Mouse (Mus musculus): Measurements from ENCODE around the gene Pxylp1. TPM values are rescaled to one million over a fixed set of nuclear protein-coding genes. Genes with fewer than 3 reads are reported as not detected.

The Pxylp1 gene
- polyA plus RNA-seq, 1 experiment: 11.9 TPM

DNA sequence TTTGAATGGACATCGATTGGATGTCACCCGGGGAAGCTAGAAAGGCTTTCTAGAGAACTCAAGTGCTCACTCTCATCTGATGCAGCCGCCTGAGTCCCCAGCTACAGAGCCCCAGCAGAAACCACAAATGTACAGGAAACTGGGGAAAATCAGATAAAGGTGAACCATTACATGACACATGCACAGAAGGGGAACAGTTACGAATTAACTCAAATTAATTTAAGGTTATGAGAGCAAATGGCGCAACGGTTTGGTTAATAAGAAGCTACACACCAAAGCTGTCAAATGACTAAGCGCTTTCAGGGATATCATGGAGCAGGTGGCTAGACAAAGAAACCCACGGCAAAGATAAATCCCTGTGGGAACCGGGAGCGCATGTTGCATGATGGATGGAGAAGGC, 104.7 kb downstream of the Pxylp1 start:
- 22% methylated on average over 10 of the region's 10 CpGs for WGBS
- Histone ChIP-seq H3K36me3 (ENCODE audit: control insufficient read depth, insufficient read depth, low read length) (no peaks in the 10 kb centered on the region), H3K4me3 (ENCODE audit: low read depth, low read length) (no peak overlapping the region; the same call in 1 of the 2 replicates), H3K27ac (ENCODE audit: insufficient read depth, low read depth, low read length) (peak overlapping the region; percentile 39), H3K4me1 (ENCODE audit: control insufficient read depth, insufficient read depth, insufficient read length, low read length) (peaks cover 25% of the 10 kb centered on the region), H3K27me3 (ENCODE audit: control insufficient read depth, insufficient read depth, low read length) (no peaks in the 10 kb centered on the region)
- no peak for TF ChIP-seq POLR2A (IDR thresholded peaks at IDR 0.05; ENCODE audit: low read depth, low read length)
- TF ChIP-seq CTCF (IDR thresholded peaks at IDR 0.05; ENCODE audit: extremely low read depth, insufficient read length, insufficient replicate concordance, low read depth, low read length): no peak

DNA sequence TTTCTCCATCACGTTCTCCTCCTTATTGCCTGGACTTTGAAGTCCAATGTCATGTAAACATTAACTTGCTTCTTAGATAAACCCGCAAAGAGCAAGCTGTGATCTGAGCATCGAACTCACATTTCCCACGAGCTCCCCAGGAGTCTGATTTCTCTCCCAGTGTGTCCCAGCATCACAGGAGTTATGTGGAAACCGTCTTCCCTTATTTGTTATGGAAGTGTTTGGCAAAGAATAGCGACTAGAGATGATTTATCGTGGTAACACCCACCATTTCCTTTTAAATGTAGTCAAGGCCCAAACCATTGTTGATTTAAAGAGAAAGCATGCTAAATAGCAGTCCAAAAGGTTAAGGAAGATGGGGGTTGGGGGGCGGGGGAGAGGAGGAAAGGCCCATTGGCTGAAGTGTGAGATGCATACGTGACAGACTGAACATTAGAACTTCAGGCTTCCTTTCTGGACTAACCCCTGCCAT, 106.6 kb downstream of the Pxylp1 start:
- 9% methylated on average over 9 of the region's 9 CpGs for WGBS
- H3K4me3 ChIP-seq (ENCODE audit: low read depth, low read length): no peak overlapping the region
- peak overlapping the region; percentile 40 for H3K27ac ChIP-seq (ENCODE audit: insufficient read depth, low read depth, low read length)
- no peaks in the 10 kb centered on the region for H3K27me3 ChIP-seq (ENCODE audit: control insufficient read depth, insufficient read depth, low read length)
- no peaks in the 10 kb centered on the region for H3K36me3 ChIP-seq (ENCODE audit: control insufficient read depth, insufficient read depth, low read length)
- peaks cover 30% of the 10 kb centered on the region for H3K4me1 ChIP-seq (ENCODE audit: control insufficient read depth, insufficient read depth, insufficient read length, low read length)
- no peak for TF ChIP-seq POLR2A (IDR thresholded peaks at IDR 0.05; ENCODE audit: low read depth, low read length)
- no peak for TF ChIP-seq CTCF (IDR thresholded peaks at IDR 0.05; ENCODE audit: extremely low read depth, insufficient read length, insufficient replicate concordance, low read depth, low read length)

DNA sequence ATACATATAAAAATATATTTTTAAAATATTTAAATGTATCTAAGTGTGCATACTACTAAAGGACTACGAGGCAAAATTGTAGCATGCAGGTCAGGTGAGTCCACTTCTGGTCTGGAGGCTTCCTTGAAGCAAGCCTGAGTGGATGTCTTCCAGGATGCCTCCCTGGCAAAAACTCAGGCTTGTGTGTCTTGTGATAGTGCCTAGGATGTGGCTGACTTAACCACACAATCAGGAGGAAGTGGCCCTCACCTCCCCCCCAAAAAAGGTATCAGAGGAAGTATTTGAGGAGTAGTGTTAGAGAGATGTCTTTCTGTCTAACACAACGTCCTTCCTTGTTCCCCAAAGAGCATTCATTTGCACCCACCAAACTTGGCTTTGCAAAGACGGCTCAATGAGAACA, 107.3 kb downstream of the Pxylp1 start:
- no peaks in the 10 kb centered on the region for H3K27me3 ChIP-seq (ENCODE audit: control insufficient read depth, insufficient read depth, low read length)
- H3K4me3 ChIP-seq (ENCODE audit: low read depth, low read length): no peak overlapping the region
- peaks cover 30% of the 10 kb centered on the region for H3K4me1 ChIP-seq (ENCODE audit: control insufficient read depth, insufficient read depth, insufficient read length, low read length)
- peak overlapping the region; percentile 42; the same call in 1 of the 2 replicates for H3K27ac ChIP-seq (ENCODE audit: insufficient read depth, low read depth, low read length)
- H3K36me3 ChIP-seq (ENCODE audit: control insufficient read depth, insufficient read depth, low read length): no peaks in the 10 kb centered on the region
- TF ChIP-seq POLR2A (IDR thresholded peaks at IDR 0.05; ENCODE audit: low read depth, low read length): no peak
- WGBS: 16% methylated on average over 3 of the region's 3 CpGs

DNA sequence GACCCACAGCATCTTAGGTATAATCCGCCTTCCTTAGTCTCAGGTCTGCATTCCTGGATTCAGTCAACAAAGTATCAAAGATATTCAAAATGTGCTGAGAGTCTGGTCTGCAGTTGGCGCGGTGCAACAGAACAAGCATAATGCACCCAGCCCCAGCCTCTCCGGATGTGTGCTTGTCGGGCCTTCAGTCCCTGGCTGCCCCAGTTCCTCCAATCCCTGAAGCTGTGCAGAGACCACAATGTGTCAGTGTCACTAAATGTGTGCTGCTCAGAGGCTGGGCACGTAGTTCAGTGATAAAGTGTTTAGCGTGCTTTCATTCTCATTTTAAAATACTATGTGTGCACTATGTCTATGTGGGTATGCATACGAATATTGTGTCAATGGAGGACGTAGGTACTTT, 108.8 kb downstream of the Pxylp1 start:
- 63% methylated on average over 9 of the region's 9 CpGs for WGBS
- Histone ChIP-seq H3K36me3 (ENCODE audit: control insufficient read depth, insufficient read depth, low read length) (no peaks in the 10 kb centered on the region), H3K27ac (ENCODE audit: insufficient read depth, low read depth, low read length) (no peak overlapping the region), H3K27me3 (ENCODE audit: control insufficient read depth, insufficient read depth, low read length) (no peaks in the 10 kb centered on the region), H3K4me3 (ENCODE audit: low read depth, low read length) (no peak overlapping the region), H3K4me1 (ENCODE audit: control insufficient read depth, insufficient read depth, insufficient read length, low read length) (peaks cover 26% of the 10 kb centered on the region)
- no peak for TF ChIP-seq CTCF (IDR thresholded peaks at IDR 0.05; ENCODE audit: extremely low read depth, insufficient read length, insufficient replicate concordance, low read depth, low read length)
- TF ChIP-seq POLR2A (IDR thresholded peaks at IDR 0.05; ENCODE audit: low read depth, low read length): no peak

DNA sequence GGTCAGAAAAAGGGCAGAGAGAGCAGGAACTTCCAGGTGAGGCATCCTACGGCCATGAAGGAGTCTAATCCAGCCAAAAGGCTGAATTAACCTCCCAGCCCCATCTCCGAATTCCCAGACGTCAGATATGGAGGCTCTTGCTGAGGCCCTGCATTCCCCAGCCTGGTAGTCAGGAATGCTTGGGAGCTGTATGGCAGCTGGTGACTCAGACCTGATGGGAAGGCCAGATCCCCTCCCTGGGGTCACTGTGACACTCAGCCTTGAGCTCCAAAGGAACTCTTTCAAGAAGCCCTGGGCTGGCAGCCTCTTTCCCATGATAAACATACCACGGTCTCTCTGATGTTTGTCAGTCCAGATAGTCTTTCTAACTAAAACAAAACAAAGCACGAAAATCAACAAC, 109.2 kb downstream of the Pxylp1 start:
- Histone ChIP-seq H3K36me3 (ENCODE audit: control insufficient read depth, insufficient read depth, low read length) (no peaks in the 10 kb centered on the region), H3K27me3 (ENCODE audit: control insufficient read depth, insufficient read depth, low read length) (no peaks in the 10 kb centered on the region), H3K27ac (ENCODE audit: insufficient read depth, low read depth, low read length) (no peak overlapping the region; the same call in 1 of the 2 replicates), H3K4me1 (ENCODE audit: control insufficient read depth, insufficient read depth, insufficient read length, low read length) (peaks cover 23% of the 10 kb centered on the region), H3K4me3 (ENCODE audit: low read depth, low read length) (no peak overlapping the region)
- TF ChIP-seq POLR2A (IDR thresholded peaks at IDR 0.05; ENCODE audit: low read depth, low read length) (no peak), CTCF (IDR thresholded peaks at IDR 0.05; ENCODE audit: extremely low read depth, insufficient read length, insufficient replicate concordance, low read depth, low read length) (no peak)
- WGBS: 52% methylated on average over 5 of the region's 5 CpGs

DNA sequence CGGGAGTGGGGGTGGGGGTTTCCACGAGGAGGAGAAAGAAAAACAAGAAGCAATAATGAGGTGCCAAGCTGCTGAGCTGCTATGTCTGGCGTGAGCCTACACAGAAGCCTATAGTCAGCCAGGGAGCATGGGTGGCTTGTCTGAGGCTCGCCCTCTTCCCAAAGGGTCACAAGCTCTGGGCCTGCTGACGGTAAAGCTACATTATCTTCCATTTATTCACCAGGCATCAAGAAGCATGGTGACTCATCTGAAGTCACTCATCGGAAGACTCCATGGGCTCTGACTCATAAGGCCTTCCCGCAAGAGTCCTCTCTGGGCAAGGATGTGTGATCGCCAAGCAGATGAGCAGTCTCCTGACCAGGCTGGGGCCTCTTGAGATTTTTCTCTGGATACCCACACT, 110.4 kb downstream of the Pxylp1 start:
- 79% methylated on average over 8 of the region's 8 CpGs for WGBS
- TF ChIP-seq POLR2A (IDR thresholded peaks at IDR 0.05; ENCODE audit: low read depth, low read length) (no peak), CTCF (IDR thresholded peaks at IDR 0.05; ENCODE audit: extremely low read depth, insufficient read length, insufficient replicate concordance, low read depth, low read length) (no peak)
- Histone ChIP-seq H3K36me3 (ENCODE audit: control insufficient read depth, insufficient read depth, low read length) (no peaks in the 10 kb centered on the region), H3K4me1 (ENCODE audit: control insufficient read depth, insufficient read depth, insufficient read length, low read length) (peaks cover 19% of the 10 kb centered on the region), H3K27me3 (ENCODE audit: control insufficient read depth, insufficient read depth, low read length) (no peaks in the 10 kb centered on the region), H3K4me3 (ENCODE audit: low read depth, low read length) (no peak overlapping the region), H3K27ac (ENCODE audit: insufficient read depth, low read depth, low read length) (no peak overlapping the region)

Other genes starting within 250 kb of the Pxylp1 start
- gene Zbtb38, start 139.8 kb downstream of the Pxylp1 start, polyA plus RNA-seq (2012; rRNA removed): 3.8 and 7.7 TPM in 2 replicates
- 0.24 and 0.56 TPM in 2 replicates for gene Spsb4, start 126.2 kb upstream of the Pxylp1 start, polyA plus RNA-seq (2012; rRNA removed)
- 4.4 and 15.6 TPM in 2 replicates for gene Slc25a36, start 218.5 kb upstream of the Pxylp1 start, polyA plus RNA-seq (2012; rRNA removed)